Mouse (Mus musculus): ENCODE results near the gene Pgghg. TPM values are rescaled to one million over a fixed set of nuclear protein-coding genes. Genes with fewer than 3 reads are reported as not detected.

Pgghg gene
- total and polyA plus RNA-seq, 3 experiments, result 3.1 to 3.3 (median 3.2) TPM

GRCm38 (mm10) chr7:140952441-140952840 lies 11.2 kb downstream of the Pgghg start:
- Histone ChIP-seq H3K4me1 (ENCODE audit: control insufficient read depth in 1 of 2, insufficient read depth in 2 of 2) (peaks cover 3 to 61% of the 10 kb centered on the region in 2 experiments), H3K9ac (ENCODE audit: insufficient read depth, low read depth) (no peak overlapping the region), H3K4me3 (replicated peaks in 1 of 3; ENCODE audit: low read depth in 2 of 3, low read length in 2 of 3, poor library complexity in 1 of 3) (no peak overlapping the region), H3K4me2 (ENCODE audit: insufficient read depth, low read depth, poor library complexity, severe bottlenecking) (no peak overlapping the region), H3K27ac (ENCODE audit: insufficient read depth, low read depth) (no peak overlapping the region), H3K36me3 (replicated peaks in 1 of 2; ENCODE audit: control insufficient read depth in 1 of 2, insufficient read depth in 1 of 2, low read length in 1 of 2) (peaks cover 20 to 64% of the 10 kb centered on the region in 2 experiments), H3K9me3 (replicated peaks; ENCODE audit: low read length) (no peaks in the 10 kb centered on the region), H3K79me2 (replicated peaks; ENCODE audit: control insufficient read depth, extremely low read depth, insufficient read depth, poor library complexity, severe bottlenecking) (peaks cover 5% of the 10 kb centered on the region; the same call in 1 of the 2 replicates), H3K27me3 (replicated peaks) (no peaks in the 10 kb centered on the region)
- no peak for TF ChIP-seq RCOR1 (conservative IDR thresholded peaks at IDR 0.05; ENCODE audit: low read depth, low read length)
- no peak for TF ChIP-seq KAT2A (IDR thresholded peaks at IDR 0.05; ENCODE audit: insufficient replicate concordance, low read length)
- no peak for TF ChIP-seq CTCF (conservative IDR thresholded peaks at IDR 0.05 in 1 of 2, IDR thresholded peaks at IDR 0.05 in 1 of 2; ENCODE audit: low read depth in 2 of 2, low read length in 2 of 2)
- no peak for TF ChIP-seq IRF4 (IDR thresholded peaks at IDR 0.05; ENCODE audit: low read depth, low read length)
- no peak for TF ChIP-seq TCF12 (IDR thresholded peaks at IDR 0.05; ENCODE audit: low read depth, low read length)
- TF ChIP-seq MXI1 (IDR thresholded peaks at IDR 0.05; ENCODE audit: low read depth, low read length), result no peak
- TF ChIP-seq JUN (IDR thresholded peaks at IDR 0.05; ENCODE audit: insufficient read depth, low read depth, low read length), result no peak
- no peak for TF ChIP-seq USF2 (conservative IDR thresholded peaks at IDR 0.05; ENCODE audit: low read depth, low read length)
- TF ChIP-seq MAZ (IDR thresholded peaks at IDR 0.05; ENCODE audit: low read depth, low read length), result no peak
- TF ChIP-seq CHD2 (IDR thresholded peaks at IDR 0.05; ENCODE audit: low read length), result no peak
- no peak for TF ChIP-seq JUND (conservative IDR thresholded peaks at IDR 0.05; ENCODE audit: low read depth, low read length)
- in situ Hi-C loops (cut with MboI; ENCODE audit: low pct_ligation_motif_present, low pct_unique_long_range_greater_than_20kb, low sequenced_read_pairs) (no loop called here), dilution Hi-C loops (cut with MboI; ENCODE audit: extremely low pct_ligation_motif_present, extremely low pct_unique_long_range_greater_than_20kb, low sequenced_read_pairs) (no loop called here)
- DNase-seq (ENCODE audit: extremely low read depth), result no peak

DNA sequence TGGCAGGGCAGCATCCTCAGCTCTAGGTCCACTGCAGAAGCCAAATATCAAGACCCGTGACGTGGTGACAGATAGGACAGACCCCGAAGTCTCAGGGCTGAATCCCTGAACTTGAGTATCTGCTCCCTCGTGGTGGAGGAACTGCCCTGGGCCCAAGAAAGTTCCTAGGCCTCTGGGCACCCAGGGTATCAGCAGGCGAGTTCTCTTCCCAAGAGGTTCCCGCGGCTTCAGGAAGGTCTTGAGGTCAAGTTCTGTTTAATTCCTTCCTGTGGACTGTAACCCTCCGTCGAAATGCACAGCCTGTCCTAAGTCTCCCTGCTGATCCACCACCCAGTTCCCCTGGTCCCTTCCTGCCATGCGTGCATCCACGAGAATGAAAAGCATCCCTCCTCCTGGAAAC lies 11.9 kb downstream of the Pgghg start:
- Histone ChIP-seq H3K36me3 (replicated peaks in 1 of 2; ENCODE audit: control insufficient read depth in 1 of 2, insufficient read depth in 1 of 2, low read length in 1 of 2) (peaks cover 13 to 57% of the 10 kb centered on the region in 2 experiments), H3K4me2 (ENCODE audit: insufficient read depth, low read depth, poor library complexity, severe bottlenecking) (no peak overlapping the region), H3K27ac (ENCODE audit: insufficient read depth, low read depth) (no peak overlapping the region), H3K27me3 (replicated peaks) (no peaks in the 10 kb centered on the region), H3K9me3 (replicated peaks; ENCODE audit: low read length) (no peaks in the 10 kb centered on the region), H3K4me1 (ENCODE audit: control insufficient read depth in 1 of 2, insufficient read depth in 2 of 2) (peaks cover 3 to 55% of the 10 kb centered on the region in 2 experiments), H3K4me3 (replicated peaks in 1 of 3; ENCODE audit: low read depth in 2 of 3, low read length in 2 of 3, poor library complexity in 1 of 3) (no peak overlapping the region), H3K9ac (ENCODE audit: insufficient read depth, low read depth) (no peak overlapping the region), H3K79me2 (replicated peaks; ENCODE audit: control insufficient read depth, extremely low read depth, insufficient read depth, poor library complexity, severe bottlenecking) (peaks cover 5% of the 10 kb centered on the region; the same call in 1 of the 2 replicates)
- no peak for TF ChIP-seq SMC3 (IDR thresholded peaks at IDR 0.05; ENCODE audit: low read depth, low read length)
- TF ChIP-seq HCFC1 (IDR thresholded peaks at IDR 0.05; ENCODE audit: low read depth, low read length), result no peak
- no peak for TF ChIP-seq POLR2AphosphoS2 (IDR thresholded peaks at IDR 0.05; ENCODE audit: low read depth, low read length)
- TF ChIP-seq ZMIZ1 (IDR thresholded peaks at IDR 0.05; ENCODE audit: low read depth, low read length), result no peak
- TF ChIP-seq POLR2A (IDR thresholded peaks at IDR 0.05; ENCODE audit: low read depth, low read length), result no peak
- no peak for TF ChIP-seq ELF1 (IDR thresholded peaks at IDR 0.05; ENCODE audit: low read depth, low read length)
- no peak for TF ChIP-seq E2F4 (IDR thresholded peaks at IDR 0.05; ENCODE audit: insufficient replicate concordance, low read depth, low read length)
- TF ChIP-seq TBP (conservative IDR thresholded peaks at IDR 0.05; ENCODE audit: low read depth, low read length), result no peak
- no peak for TF ChIP-seq ZC3H11A (IDR thresholded peaks at IDR 0.05; ENCODE audit: low read depth, low read length)
- TF ChIP-seq RAD21 (IDR thresholded peaks at IDR 0.05; ENCODE audit: low read depth, low read length), result no peak
- no peak for TF ChIP-seq RCOR1 (conservative IDR thresholded peaks at IDR 0.05; ENCODE audit: low read depth, low read length)
- TF ChIP-seq BHLHE40 (IDR thresholded peaks at IDR 0.05; ENCODE audit: low read depth, low read length), result no peak
- TF ChIP-seq MAZ (IDR thresholded peaks at IDR 0.05; ENCODE audit: low read depth, low read length), result no peak
- no peak for TF ChIP-seq GABPA (IDR thresholded peaks at IDR 0.05; ENCODE audit: insufficient replicate concordance, low read depth, low read length)
- TF ChIP-seq ZKSCAN1 (IDR thresholded peaks at IDR 0.05; ENCODE audit: borderline replicate concordance, low read depth, low read length), result no peak
- no peak for TF ChIP-seq PAX5 (IDR thresholded peaks at IDR 0.05; ENCODE audit: low read length)
- no peak for TF ChIP-seq ZNF384 (IDR thresholded peaks at IDR 0.05; ENCODE audit: low read depth, low read length)
- TF ChIP-seq MXI1 (IDR thresholded peaks at IDR 0.05; ENCODE audit: low read depth, low read length), result no peak
- in situ Hi-C loops (cut with MboI; ENCODE audit: low pct_ligation_motif_present, low pct_unique_long_range_greater_than_20kb, low sequenced_read_pairs) (no loop called here), dilution Hi-C loops (cut with MboI; ENCODE audit: extremely low pct_ligation_motif_present, extremely low pct_unique_long_range_greater_than_20kb, low sequenced_read_pairs) (no loop called here)
- no peak for DNase-seq (ENCODE audit: extremely low read depth)
